Mouse (Mus musculus): ENCODE results near the gene Wdr5. TPM values are rescaled to one million over a fixed set of nuclear protein-coding genes. Genes with fewer than 3 reads are reported as not detected.

The Wdr5 gene
- 10 to 100 TPM; 29.6 to 33.1 TPM for total RNA-seq (2021)
- long read RNA-seq, experiment 1, transcript Wdr5-201 (14 exons, 2,890 nt), result major isoform, 25 of 28 reads
- long read RNA-seq, experiment 1, partial matches to known transcripts, result 2 of 28 reads
- long read RNA-seq, experiment 1, other reads (novel, unspliced or antisense), result 1 of 28 reads
- long read RNA-seq, experiment 2, transcript Wdr5-201 (14 exons, 2,890 nt), result major isoform, 48 of 65 reads
- long read RNA-seq, experiment 2, partial matches to known transcripts, result 5 of 65 reads
- long read RNA-seq, experiment 2, other reads (novel, unspliced or antisense), result 12 of 65 reads

DNA sequence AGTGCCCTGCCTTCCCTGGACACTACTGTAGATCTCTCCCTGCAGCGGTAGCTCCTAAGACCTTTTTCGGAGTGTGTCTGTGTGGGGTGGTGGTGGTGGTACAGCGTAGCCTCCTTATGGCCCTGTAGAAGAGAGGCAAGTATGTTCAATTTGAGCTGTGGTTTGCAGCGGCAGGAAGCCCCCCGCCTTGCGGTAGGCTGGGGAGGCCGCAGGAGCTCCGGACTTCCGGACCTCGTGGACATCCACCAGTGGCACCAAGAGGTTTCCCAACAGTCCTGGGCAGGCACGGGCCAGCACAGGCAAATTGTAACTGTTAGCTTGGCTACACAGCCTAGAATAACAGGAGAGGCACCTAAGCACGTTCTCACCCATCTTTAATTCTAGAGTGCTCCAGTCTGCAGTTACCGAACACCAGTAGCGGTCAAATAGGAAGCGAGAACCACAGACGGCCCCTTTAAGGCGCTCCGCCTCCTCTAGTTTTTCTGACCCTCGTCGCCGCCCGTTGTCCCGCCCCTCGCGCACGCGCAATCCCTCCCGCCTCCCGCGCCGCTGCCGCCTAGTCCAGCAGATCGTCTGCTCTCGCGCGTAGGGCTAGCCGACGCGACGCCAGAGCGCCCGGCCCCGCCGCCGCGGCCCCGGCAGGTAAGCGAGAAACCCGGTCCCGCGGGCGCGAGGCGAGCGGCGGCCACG lies at the start of gene Wdr5:
Wdr5 (plus strand) TSS at position 519 of the 690 bp plus-strand sequence.
- peak; percentile 99 to 100 for DNase-seq (ENCODE audit: low spot score in 2 of 2)

DNA sequence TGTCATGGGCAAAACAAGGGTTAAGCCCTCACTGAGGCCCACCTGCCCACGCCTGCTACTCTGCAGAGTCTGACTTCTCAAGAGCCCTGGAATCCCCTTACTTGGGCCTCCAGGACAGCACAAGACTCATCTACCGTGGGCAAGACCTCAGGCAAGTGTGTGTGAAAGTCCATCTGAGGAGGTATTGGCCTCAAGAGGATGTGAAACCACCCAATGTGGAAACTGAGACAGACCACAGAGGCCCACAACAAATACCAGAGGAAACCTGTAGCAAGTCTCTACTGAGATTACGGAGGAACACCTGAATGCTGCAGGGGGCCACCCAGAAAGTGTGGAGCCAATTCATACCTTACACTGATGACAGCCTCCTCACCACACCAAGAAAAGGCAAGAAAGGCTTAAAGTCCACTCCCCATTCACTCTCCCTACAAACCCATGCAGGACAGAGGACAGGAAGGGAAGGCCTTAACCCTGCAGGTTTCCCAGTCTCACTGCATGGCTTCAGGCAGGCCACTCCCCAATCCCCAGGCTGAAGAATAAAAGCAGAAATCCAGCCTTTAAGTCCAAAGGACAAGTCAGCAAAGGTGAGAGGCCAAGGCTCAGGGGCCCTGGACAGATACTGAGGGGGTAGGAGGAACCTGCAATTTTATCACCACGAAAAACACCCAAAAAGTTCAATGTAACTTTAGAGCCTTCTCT lies 45.5 kb upstream of the Wdr5 start:
- DNase-seq (ENCODE audit: low spot score in 2 of 2), result peak; percentile 2 to 17

DNA sequence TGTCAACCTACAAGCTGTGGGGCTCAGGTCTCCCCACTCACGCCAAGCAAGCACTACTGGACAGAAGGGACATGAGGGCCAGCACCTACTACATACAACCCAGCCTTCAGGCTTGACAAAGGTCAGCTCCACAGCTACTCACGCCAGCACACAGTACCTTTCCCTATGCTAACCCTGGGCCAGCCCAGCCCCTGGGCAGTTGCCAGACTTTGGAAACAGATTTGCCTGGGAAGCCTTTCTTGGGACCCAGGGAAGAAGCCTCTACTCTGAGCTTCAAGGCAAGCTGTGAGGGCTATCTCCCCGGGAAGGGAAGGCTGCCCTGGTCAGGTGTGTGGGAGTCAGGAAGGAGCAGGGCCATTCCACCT lies 45.0 kb upstream of the Wdr5 start:
- peak in 1 of 2 experiments; percentile 26 for DNase-seq (ENCODE audit: low spot score in 2 of 2)

GRCm38 (mm10) chr2:27470535-27470934 lies 44.4 kb upstream of the Wdr5 start:
- DNase-seq (ENCODE audit: low spot score in 2 of 2), result no peak

DNA sequence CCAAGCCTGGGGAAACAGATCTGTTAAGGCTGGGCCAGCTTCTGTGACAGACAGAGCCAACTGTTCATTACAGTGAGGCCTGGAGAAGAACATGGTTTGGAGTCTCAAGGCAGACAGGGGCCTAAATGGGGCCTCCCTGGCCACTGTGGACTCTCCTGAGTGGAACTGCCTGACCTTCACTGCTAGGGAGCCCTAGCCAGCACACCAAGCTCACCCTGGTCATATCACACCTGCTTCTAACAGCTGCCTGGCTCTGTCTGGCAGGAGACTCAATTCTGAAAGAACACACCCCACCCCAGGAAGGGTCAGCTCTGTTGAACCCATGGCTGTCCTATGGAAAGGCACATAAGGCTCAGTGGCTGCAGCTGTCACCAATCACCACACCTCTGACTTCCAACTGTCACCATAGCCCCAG lies 43.8 kb upstream of the Wdr5 start:
- peak in 1 of 2 experiments; percentile 4 for DNase-seq (ENCODE audit: low spot score in 2 of 2)

DNA sequence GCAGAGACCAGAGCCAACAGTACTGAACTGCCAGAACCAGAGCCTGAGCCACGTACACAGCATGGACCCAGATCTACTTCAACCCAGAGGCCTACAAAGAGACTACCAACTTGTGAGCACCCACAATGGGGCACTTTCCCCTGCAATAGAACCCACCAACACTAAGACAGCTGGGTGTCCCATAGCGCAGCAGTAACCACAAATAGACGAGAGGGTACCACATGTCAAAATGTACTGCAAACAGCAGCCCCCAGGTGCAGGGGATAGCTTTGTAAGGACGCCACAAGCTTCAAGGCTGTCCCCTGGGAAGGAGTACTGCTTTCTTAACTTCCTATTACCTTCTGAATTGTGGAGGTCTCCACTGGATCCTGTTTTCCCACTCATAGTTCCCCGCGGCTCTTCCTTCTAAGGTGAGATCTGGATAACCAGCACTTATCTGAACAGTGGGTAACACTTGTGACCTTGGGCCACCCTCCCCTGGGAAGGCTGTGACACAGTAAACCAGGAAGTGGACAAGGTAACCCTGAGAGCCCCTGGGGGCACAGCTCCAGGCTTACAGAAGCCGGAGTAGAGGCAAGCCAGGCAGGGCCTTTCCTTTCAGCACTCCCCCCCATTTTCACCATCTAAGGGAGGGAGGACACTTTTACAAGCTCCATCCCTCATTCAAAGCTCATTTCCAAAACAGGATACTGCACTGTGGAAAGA lies 41.7 kb upstream of the Wdr5 start:
- DNase-seq (ENCODE audit: low spot score in 2 of 2), result peak in 1 of 2 experiments; percentile 10

GRCm38 (mm10) chr2:27473911-27474310 lies 41.0 kb upstream of the Wdr5 start:
- DNase-seq (ENCODE audit: low spot score in 2 of 2), result peak in 1 of 2 experiments; percentile 21

- DNase-seq (ENCODE audit: low spot score in 2 of 2), result peak in 1 of 2 experiments; percentile 45
Measured at GRCm38 (mm10) chr2:27474621-27475484, 40.1 kb upstream of the Wdr5 start.

- peak; percentile 83 to 91 for DNase-seq (ENCODE audit: low spot score in 2 of 2)
Measured at GRCm38 (mm10) chr2:27475495-27476302, 39.3 kb upstream of the Wdr5 start.

DNA sequence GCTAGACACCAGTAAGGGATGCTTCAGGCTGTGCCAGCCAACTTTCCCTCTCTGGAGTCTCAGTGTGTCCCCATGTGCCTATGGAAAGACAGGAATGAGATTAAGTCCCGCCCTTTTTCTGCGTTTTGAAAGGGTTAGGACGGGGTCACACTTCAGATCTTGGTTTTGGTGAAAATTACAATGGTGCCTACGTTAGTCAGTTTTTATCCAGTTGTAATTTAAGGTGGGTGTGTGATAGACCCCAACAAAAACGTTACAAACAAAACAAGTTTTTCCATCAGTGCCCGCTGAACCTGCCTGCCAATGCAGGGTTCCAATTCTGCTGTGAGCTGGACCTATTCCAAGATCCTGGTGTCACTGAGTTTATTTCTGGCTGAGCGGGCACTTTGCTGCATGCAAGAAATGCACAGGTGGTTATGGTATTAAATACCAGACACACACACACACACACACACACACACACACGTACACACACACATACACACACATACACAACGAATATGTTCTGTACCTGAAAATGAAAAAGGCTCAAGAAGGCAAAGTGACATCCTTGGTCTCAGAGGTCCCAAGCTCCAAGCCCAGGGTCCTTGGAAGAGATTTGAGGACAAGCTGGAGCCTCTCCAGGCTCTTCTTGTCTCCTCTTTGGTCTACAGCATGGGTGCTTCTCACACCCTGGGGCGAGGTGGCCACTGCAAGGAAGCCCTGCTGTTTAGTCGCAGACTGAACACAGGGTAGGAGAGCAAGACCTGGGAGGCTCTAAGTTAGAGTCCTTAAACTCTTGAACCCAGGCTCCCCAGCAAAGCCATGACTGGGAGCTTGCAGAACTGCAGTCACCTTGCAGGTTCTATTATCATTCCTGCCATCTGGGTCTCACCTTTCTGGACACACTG lies 38.4 kb upstream of the Wdr5 start:
- no peak for DNase-seq (ENCODE audit: low spot score in 2 of 2)

- no peak for DNase-seq (ENCODE audit: low spot score in 2 of 2)
Measured at GRCm38 (mm10) chr2:27479821-27480220, 35.1 kb upstream of the Wdr5 start.

DNA sequence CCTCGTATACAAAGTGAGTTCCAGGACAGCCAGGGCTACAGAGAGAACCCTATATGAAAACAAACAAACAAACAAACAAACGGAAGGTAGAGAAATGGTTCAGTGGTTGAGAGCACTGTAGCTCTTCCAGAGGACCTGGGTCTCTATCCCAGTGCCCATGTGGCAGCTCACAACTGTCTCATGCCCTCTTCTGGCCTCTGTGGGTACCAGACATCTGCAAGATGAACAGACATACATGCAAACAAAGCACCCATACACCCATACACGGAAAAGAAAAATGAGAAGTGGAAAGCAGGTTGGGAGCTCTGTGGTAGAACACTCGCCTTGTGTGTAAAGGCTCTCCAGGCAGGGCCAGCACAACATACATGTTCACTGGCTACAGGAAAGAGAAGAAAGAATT lies 34.6 kb upstream of the Wdr5 start:
- no peak for DNase-seq (ENCODE audit: low spot score in 2 of 2)

- DNase-seq (ENCODE audit: low spot score in 2 of 2), result no peak
Measured at GRCm38 (mm10) chr2:27482265-27482861, 32.6 kb upstream of the Wdr5 start.

GRCm38 (mm10) chr2:27486725-27487124 lies 28.2 kb upstream of the Wdr5 start:
- no peak for DNase-seq (ENCODE audit: low spot score in 2 of 2)

- DNase-seq (ENCODE audit: low spot score in 2 of 2), result no peak
Measured at GRCm38 (mm10) chr2:27487336-27488049, 27.5 kb upstream of the Wdr5 start.

DNA sequence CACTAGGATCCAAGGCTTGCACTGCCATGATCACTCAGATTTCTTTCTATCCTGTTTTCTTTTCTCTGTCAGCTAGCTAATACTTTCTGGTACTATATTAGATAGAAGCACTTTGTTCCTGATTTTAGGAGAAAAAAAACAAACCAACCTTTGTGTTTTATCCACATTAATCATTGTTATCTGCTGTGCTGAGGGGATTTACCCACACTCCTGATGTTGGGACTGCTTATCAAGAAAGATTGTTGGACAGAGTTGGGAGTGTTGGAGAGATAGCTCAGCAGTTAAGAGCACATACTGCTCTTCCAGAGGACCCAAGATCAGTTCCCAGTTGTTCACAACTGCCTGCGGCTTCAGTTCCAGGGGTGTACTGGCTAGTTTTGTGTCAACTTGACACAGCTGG lies 26.6 kb upstream of the Wdr5 start:
- DNase-seq (ENCODE audit: low spot score in 2 of 2), result no peak

- DNase-seq (ENCODE audit: low spot score in 2 of 2), result no peak
Measured at GRCm38 (mm10) chr2:27490939-27491338, 24.0 kb upstream of the Wdr5 start.

Data from adrenal gland, adult 18-20 months (tissue).